Mouse (Mus musculus): ENCODE measurements at regions not wholly inside any gene's neighbourhood (a gene's known extent, or its start where the extent isn't known, plus 50 kb on each side); places are given as distances from the start of the nearest gene placed in this dataset.

DNA sequence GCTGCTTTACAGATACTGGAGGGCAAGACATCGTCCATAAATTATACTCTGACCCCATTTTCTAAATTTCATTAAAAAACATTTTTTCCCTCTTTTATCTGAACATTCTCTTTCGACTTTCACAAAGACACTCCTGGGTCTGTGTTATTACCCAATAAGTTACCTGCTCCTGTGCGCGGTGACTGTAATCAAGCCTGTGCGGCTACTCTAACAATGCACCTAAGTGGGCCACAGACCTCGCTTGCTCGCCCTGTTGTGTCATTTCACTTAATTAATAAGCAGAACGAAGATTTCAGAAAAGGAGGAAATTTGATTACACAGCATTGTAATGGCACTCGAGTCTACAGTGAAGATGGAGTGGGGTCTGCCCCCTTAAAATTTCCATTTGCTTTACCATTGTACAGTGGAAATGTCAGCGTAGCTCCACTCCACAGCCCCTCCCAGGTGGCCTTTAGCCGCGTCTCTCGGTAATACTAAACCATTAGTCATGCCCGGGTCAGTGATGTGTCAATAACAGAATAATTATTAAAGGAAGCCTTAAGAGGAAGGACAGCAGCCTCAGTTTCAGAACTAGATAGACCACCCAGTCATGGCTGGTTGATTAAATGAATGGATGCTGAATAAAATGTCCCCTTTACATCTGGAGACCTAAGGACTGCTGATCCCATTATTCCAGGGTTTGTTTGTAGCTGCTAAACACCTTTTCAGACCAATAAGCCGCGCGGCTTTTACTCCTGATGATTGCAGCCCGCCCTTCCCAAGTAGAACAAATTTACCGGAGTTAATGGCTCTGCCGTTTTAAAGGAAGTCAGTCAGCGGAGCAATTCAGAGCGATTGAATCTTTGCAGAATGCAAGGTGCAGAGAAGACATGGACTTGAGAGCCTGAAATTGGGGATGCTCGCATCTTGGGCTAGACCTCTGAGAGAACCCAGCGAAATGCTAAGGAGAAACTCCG lies 194.5 kb upstream of the Creb1 start:
- Histone ChIP-seq H3K4me2 (ENCODE audit: low read depth) (peak overlapping the region; percentile 66), H3ac (ENCODE audit: control insufficient read depth, insufficient read length) (no peak overlapping the region)
- TF ChIP-seq TCF12 (IDR thresholded peaks at IDR 0.05; ENCODE audit: insufficient read depth, poor library complexity, severe bottlenecking) (no peak), POLR2AphosphoS2 (IDR thresholded peaks at IDR 0.05; ENCODE audit: insufficient read length, low read depth) (no peak), E2F4 (IDR thresholded peaks at IDR 0.05; ENCODE audit: insufficient read depth) (no peak), TCF3 (IDR thresholded peaks at IDR 0.05; ENCODE audit: insufficient read length, low read depth) (no peak), POLR2A (IDR thresholded peaks at IDR 0.05; ENCODE audit: insufficient read length, low read depth) (no peak), REST (IDR thresholded peaks at IDR 0.05; ENCODE audit: insufficient read depth, insufficient read length) (no peak), MYOD1 (IDR thresholded peaks at IDR 0.05; ENCODE audit: control insufficient read depth in 1 of 3, insufficient read length in 2 of 3, low read depth in 2 of 3) (no peak), CEBPB (IDR thresholded peaks at IDR 0.05; ENCODE audit: insufficient read depth, poor library complexity, severe bottlenecking) (no peak), USF1 (IDR thresholded peaks at IDR 0.05; ENCODE audit: low read depth) (no peak), SRF (IDR thresholded peaks at IDR 0.05; ENCODE audit: control insufficient read depth, insufficient read length, low read depth) (no peak), MYOG (IDR thresholded peaks at IDR 0.05; ENCODE audit: control insufficient read depth in 1 of 3, insufficient read depth in 1 of 3, insufficient read length in 2 of 3, low read depth in 2 of 3) (no peak), MAX (IDR thresholded peaks at IDR 0.05; ENCODE audit: low read depth) (no peak)

DNA sequence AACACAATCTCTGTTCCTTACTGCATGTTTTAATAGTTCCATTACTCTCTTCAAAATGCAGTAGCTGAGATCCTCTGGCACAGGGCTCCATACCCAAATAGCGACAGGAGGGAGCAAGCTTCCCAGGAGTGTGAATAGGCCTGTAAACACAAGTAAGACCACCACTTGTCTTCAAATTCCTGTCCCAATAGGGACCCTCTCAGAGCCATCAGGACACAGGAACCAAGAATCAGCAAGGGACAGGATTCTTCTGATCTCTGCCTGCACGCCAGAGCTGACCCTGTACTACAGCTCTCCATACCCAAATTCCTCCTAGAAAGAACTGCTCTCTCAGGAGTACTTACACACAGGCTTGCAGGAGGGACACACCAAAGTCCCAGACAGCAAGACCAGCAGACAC lies 200.9 kb upstream of the Creb1 start:
- H3ac ChIP-seq (ENCODE audit: control insufficient read depth, insufficient read length): no peak overlapping the region
- TF ChIP-seq POLR2AphosphoS2 (IDR thresholded peaks at IDR 0.05; ENCODE audit: insufficient read length, low read depth) (no peak), MYOD1 (IDR thresholded peaks at IDR 0.05; ENCODE audit: control insufficient read depth in 1 of 3, insufficient read length in 2 of 3, low read depth in 2 of 3) (no peak), TCF3 (IDR thresholded peaks at IDR 0.05; ENCODE audit: insufficient read length, low read depth) (no peak), MAX (IDR thresholded peaks at IDR 0.05; ENCODE audit: low read depth) (no peak), REST (IDR thresholded peaks at IDR 0.05; ENCODE audit: insufficient read depth, insufficient read length) (no peak), E2F4 (IDR thresholded peaks at IDR 0.05; ENCODE audit: insufficient read depth) (no peak), CEBPB (IDR thresholded peaks at IDR 0.05; ENCODE audit: insufficient read depth, poor library complexity, severe bottlenecking) (no peak), USF1 (IDR thresholded peaks at IDR 0.05; ENCODE audit: low read depth) (no peak), TCF12 (IDR thresholded peaks at IDR 0.05; ENCODE audit: insufficient read depth, poor library complexity, severe bottlenecking) (no peak), POLR2A (IDR thresholded peaks at IDR 0.05; ENCODE audit: insufficient read length, low read depth) (no peak), SRF (IDR thresholded peaks at IDR 0.05; ENCODE audit: control insufficient read depth, insufficient read length, low read depth) (no peak), MYOG (IDR thresholded peaks at IDR 0.05; ENCODE audit: control insufficient read depth in 1 of 3, insufficient read depth in 1 of 3, insufficient read length in 2 of 3, low read depth in 2 of 3) (no peak)
- no peaks in the 10 kb centered on the region for H3K79me2 ChIP-seq (ENCODE audit: control insufficient read depth, insufficient read depth)
- no peak overlapping the region for H3K4me2 ChIP-seq (ENCODE audit: low read depth)
- H3K36me3 ChIP-seq (ENCODE audit: control insufficient read depth, insufficient read depth): no peaks in the 10 kb centered on the region
- H3K4me3 ChIP-seq: no peak overlapping the region
- H3K27me3 ChIP-seq (ENCODE audit: control insufficient read depth, insufficient read depth, insufficient read length): no peaks in the 10 kb centered on the region

More for the DNA sequence above, 194.5 kb upstream of the Creb1 start:
- H3K79me2 ChIP-seq (ENCODE audit: control insufficient read depth, insufficient read depth): no peaks in the 10 kb centered on the region
- no peak overlapping the region for H3K4me3 ChIP-seq
- no peaks in the 10 kb centered on the region for H3K27me3 ChIP-seq (ENCODE audit: control insufficient read depth, insufficient read depth, insufficient read length)
- no peaks in the 10 kb centered on the region for H3K36me3 ChIP-seq (ENCODE audit: control insufficient read depth, insufficient read depth)

DNA sequence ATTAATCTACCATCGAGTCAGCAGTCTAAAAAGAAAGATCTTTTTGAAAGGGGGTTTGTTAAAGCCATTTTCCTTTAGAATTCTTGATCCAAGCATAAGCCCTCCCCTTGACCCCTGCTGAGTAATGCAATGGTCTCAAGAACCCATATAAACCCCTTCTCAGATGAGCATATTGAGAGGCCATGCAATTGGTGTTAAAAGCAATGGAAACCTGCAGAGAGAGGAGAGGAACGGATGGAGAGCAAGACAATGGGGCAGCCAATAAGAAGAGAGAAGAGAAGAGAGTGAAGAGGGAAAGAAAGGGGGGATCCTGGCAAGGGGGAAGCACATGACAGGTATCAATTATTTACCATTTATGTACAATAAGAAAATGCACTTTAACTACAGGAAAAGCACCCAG lies 201.7 kb upstream of the Creb1 start:
- Histone ChIP-seq H3K27me3 (ENCODE audit: control insufficient read depth, insufficient read depth, insufficient read length) (no peaks in the 10 kb centered on the region), H3K4me2 (ENCODE audit: low read depth) (no peak overlapping the region), H3K4me3 (no peak overlapping the region), H3K79me2 (ENCODE audit: control insufficient read depth, insufficient read depth) (no peaks in the 10 kb centered on the region), H3K36me3 (ENCODE audit: control insufficient read depth, insufficient read depth) (no peaks in the 10 kb centered on the region), H3ac (ENCODE audit: control insufficient read depth, insufficient read length) (no peak overlapping the region)
- TF ChIP-seq TCF12 (IDR thresholded peaks at IDR 0.05; ENCODE audit: insufficient read depth, poor library complexity, severe bottlenecking) (no peak), POLR2A (IDR thresholded peaks at IDR 0.05; ENCODE audit: insufficient read length, low read depth) (no peak), MYOD1 (IDR thresholded peaks at IDR 0.05; ENCODE audit: control insufficient read depth in 1 of 3, insufficient read length in 2 of 3, low read depth in 2 of 3) (no peak)

DNA sequence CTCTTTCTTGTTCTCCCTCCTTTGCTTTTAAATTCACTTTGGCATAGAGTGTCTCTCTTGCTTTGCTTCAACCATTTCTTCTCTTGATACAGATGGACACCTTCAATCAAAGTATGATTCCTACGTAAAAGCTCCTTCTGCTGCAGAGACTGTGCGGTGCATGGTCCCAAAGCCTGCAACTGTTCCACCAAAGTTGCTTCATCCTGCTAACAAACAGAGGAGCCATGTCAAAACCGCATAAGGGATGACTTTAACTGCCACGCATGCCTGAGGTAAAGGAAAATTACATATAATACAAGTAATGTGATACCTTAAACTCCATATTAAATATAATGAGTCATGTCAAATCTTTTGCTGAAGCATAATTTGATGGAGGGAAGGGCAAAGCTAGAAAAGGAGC lies 200.1 kb upstream of the Klf7 start:
- no peaks in the 10 kb centered on the region for H3K36me3 ChIP-seq (ENCODE audit: control insufficient read depth, insufficient read depth)
- TF ChIP-seq POLR2AphosphoS2 (IDR thresholded peaks at IDR 0.05; ENCODE audit: insufficient read length, low read depth): no peak
- TF ChIP-seq MAX (IDR thresholded peaks at IDR 0.05; ENCODE audit: low read depth): no peak
- no peak for TF ChIP-seq SRF (IDR thresholded peaks at IDR 0.05; ENCODE audit: control insufficient read depth, insufficient read length, low read depth)
- peak; percentile 68; the same call in 1 of the 2 replicates for TF ChIP-seq CEBPB (IDR thresholded peaks at IDR 0.05; ENCODE audit: insufficient read depth, poor library complexity, severe bottlenecking)
- H3K4me3 ChIP-seq: no peak overlapping the region

DNA sequence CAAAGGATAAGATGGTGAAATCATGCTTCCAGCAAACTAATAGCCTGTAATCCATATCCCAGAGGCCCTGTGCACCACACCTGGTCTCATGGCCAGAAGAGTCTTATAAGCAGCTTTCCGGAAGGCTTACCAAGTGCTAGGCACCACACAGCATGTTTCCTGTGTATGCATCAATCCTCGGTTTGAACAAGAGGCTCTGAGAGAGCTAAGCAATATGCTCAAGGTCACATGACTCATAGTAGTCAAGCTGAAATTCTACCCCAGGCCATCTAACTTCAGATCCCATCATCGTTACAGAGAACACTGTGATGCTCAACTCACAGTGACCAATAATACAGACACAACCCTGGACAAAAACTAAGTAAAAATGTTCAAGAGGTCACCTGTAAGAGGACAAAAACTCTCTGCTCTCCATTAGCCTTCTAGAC lies 197.1 kb upstream of the Klf7 start:
- no peaks in the 10 kb centered on the region for H3K27me3 ChIP-seq (ENCODE audit: control insufficient read depth, insufficient read depth, insufficient read length)
- no peak overlapping the region for H3ac ChIP-seq (ENCODE audit: control insufficient read depth, insufficient read length)
- H3K36me3 ChIP-seq (ENCODE audit: control insufficient read depth, insufficient read depth): no peaks in the 10 kb centered on the region
- no peak for TF ChIP-seq SRF (IDR thresholded peaks at IDR 0.05; ENCODE audit: control insufficient read depth, insufficient read length, low read depth)
- TF ChIP-seq MYOD1 (IDR thresholded peaks at IDR 0.05; ENCODE audit: control insufficient read depth in 1 of 3, insufficient read length in 2 of 3, low read depth in 2 of 3): no peak
- TF ChIP-seq USF1 (IDR thresholded peaks at IDR 0.05; ENCODE audit: low read depth): peak; percentile 78
- no peak for TF ChIP-seq POLR2AphosphoS2 (IDR thresholded peaks at IDR 0.05; ENCODE audit: insufficient read length, low read depth)
- H3K4me3 ChIP-seq: no peak overlapping the region
- no peaks in the 10 kb centered on the region for H3K79me2 ChIP-seq (ENCODE audit: control insufficient read depth, insufficient read depth)
- no peak overlapping the region for H3K4me2 ChIP-seq (ENCODE audit: low read depth)

More for the DNA sequence above, 200.1 kb upstream of the Klf7 start:
- Histone ChIP-seq H3K79me2 (ENCODE audit: control insufficient read depth, insufficient read depth) (no peaks in the 10 kb centered on the region), H3K4me2 (ENCODE audit: low read depth) (peak overlapping the region; percentile 32), H3ac (ENCODE audit: control insufficient read depth, insufficient read length) (no peak overlapping the region), H3K27me3 (ENCODE audit: control insufficient read depth, insufficient read depth, insufficient read length) (no peaks in the 10 kb centered on the region)
